Mouse (Mus musculus): ENCODE measurements around the gene Lrrc73. TPM values are rescaled to one million over a fixed set of nuclear protein-coding genes. Genes with fewer than 3 reads are reported as not detected.

Lrrc73 gene
- polyA plus RNA-seq, 1 experiment from 2014 or later, result 0.73 TPM

DNA sequence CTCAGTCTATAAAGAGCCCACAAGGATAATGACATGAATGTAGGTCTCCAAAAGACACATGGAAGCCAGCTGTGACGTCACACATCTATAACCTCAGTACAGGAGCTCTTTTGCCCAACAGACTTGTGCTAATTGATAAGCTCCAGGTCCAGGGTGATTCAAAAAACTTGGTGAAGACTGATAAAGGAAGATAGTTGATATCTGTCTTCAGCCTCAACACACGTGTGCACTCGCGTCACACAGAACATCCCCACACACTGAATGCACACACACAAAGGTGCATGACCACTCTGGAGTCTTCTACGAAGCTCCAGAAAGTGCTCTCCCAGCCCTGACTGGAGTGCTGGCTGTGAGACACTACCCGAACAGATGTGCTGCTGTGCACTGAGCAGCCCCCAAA, 16.3 kb upstream of the Lrrc73 start:
- H3K4me2 ChIP-seq (replicated peaks; ENCODE audit: low read depth), result no peak overlapping the region
- no peak overlapping the region for H3K9ac ChIP-seq (ENCODE audit: low read length)
- peaks cover 36% of the 10 kb centered on the region for H3K36me3 ChIP-seq (ENCODE audit: control insufficient read depth, insufficient read depth, low read length)
- H3K4me3 ChIP-seq (ENCODE audit: low read depth, low read length), result no peak overlapping the region
- no peak overlapping the region for H3K27ac ChIP-seq (replicated peaks)
- no peaks in the 10 kb centered on the region for H3K27me3 ChIP-seq (ENCODE audit: control insufficient read depth, insufficient read depth, low read length)
- no peak for TF ChIP-seq EP300 (optimal IDR thresholded peaks at IDR 0.05)
- H3K4me1 ChIP-seq (replicated peaks; ENCODE audit: control insufficient read depth, insufficient read depth), result no peaks in the 10 kb centered on the region
- DNase-seq (ENCODE audit: low spot score) (no peak), ATAC-seq (ENCODE audit: low FRiP score, low TSS enrichment) (no peak)
- WGBS, result 90% methylated on average over 6 of the region's 6 CpGs
- H3K9me3 ChIP-seq (ENCODE audit: control insufficient read depth, low read length), result no peaks in the 10 kb centered on the region

GRCm38 (mm10) chr17:46237480-46237879, 15.9 kb upstream of the Lrrc73 start:
- ATAC-seq (ENCODE audit: low FRiP score, low TSS enrichment), result no peak
- DNase-seq (ENCODE audit: low spot score), result no peak
- Histone ChIP-seq H3K4me3 (ENCODE audit: low read depth, low read length) (no peak overlapping the region), H3K9me3 (ENCODE audit: control insufficient read depth, low read length) (no peaks in the 10 kb centered on the region), H3K9ac (ENCODE audit: low read length) (no peak overlapping the region), H3K27ac (replicated peaks) (no peak overlapping the region), H3K27me3 (ENCODE audit: control insufficient read depth, insufficient read depth, low read length) (no peaks in the 10 kb centered on the region), H3K4me1 (replicated peaks; ENCODE audit: control insufficient read depth, insufficient read depth) (no peaks in the 10 kb centered on the region), H3K36me3 (ENCODE audit: control insufficient read depth, insufficient read depth, low read length) (peaks cover 36% of the 10 kb centered on the region), H3K4me2 (replicated peaks; ENCODE audit: low read depth) (no peak overlapping the region)
- no peak for TF ChIP-seq CTCF (IDR thresholded peaks at IDR 0.05; ENCODE audit: low read depth)
- no peak for TF ChIP-seq EP300 (optimal IDR thresholded peaks at IDR 0.05)
- 79% methylated on average over 5 of the region's 5 CpGs for WGBS

- H3K4me2 ChIP-seq (replicated peaks; ENCODE audit: low read depth), result no peak overlapping the region
- no peak for TF ChIP-seq CTCF (IDR thresholded peaks at IDR 0.05; ENCODE audit: low read depth)
- TF ChIP-seq EP300 (optimal IDR thresholded peaks at IDR 0.05), result no peak
- ATAC-seq (ENCODE audit: low FRiP score, low TSS enrichment), result no peak
Observed at GRCm38 (mm10) chr17:46239516-46240114, 13.7 kb upstream of the Lrrc73 start.

GRCm38 (mm10) chr17:46241471-46241870, 11.9 kb upstream of the Lrrc73 start:
- H3K4me3 ChIP-seq (ENCODE audit: low read depth, low read length), result no peak overlapping the region
- DNase-seq (ENCODE audit: low spot score) (no peak), ATAC-seq (ENCODE audit: low FRiP score, low TSS enrichment) (peak; percentile 22; the same call in 1 of the 2 replicates)
- no peaks in the 10 kb centered on the region for H3K4me1 ChIP-seq (replicated peaks; ENCODE audit: control insufficient read depth, insufficient read depth)
- 0 out of 2 replicates have a peak overlapping the region, but pooled peaks have one; percentile 25 for H3K27ac ChIP-seq (replicated peaks)
- H3K4me2 ChIP-seq (replicated peaks; ENCODE audit: low read depth), result no peak overlapping the region
- peaks cover 44% of the 10 kb centered on the region; the same call in 1 of the 2 replicates for H3K36me3 ChIP-seq (ENCODE audit: control insufficient read depth, insufficient read depth, low read length)
- H3K9ac ChIP-seq (ENCODE audit: low read length), result no peak overlapping the region
- no peaks in the 10 kb centered on the region for H3K9me3 ChIP-seq (ENCODE audit: control insufficient read depth, low read length)
- whole genome bisulfite sequencing, result 58% methylated on average over 11 of the region's 11 CpGs
- H3K27me3 ChIP-seq (ENCODE audit: control insufficient read depth, insufficient read depth, low read length), result no peaks in the 10 kb centered on the region
- TF ChIP-seq CTCF (IDR thresholded peaks at IDR 0.05; ENCODE audit: low read depth) (no peak), EP300 (optimal IDR thresholded peaks at IDR 0.05) (no peak)

More at GRCm38 (mm10) chr17:46239516-46240114, 13.7 kb upstream of the Lrrc73 start:
- no peak for DNase-seq (ENCODE audit: low spot score)
- no peaks in the 10 kb centered on the region for H3K27me3 ChIP-seq (ENCODE audit: control insufficient read depth, insufficient read depth, low read length)
- H3K4me3 ChIP-seq (ENCODE audit: low read depth, low read length), result no peak overlapping the region
- peaks cover 34% of the 10 kb centered on the region; the same call in 1 of the 2 replicates for H3K36me3 ChIP-seq (ENCODE audit: control insufficient read depth, insufficient read depth, low read length)
- no peak overlapping the region for H3K9ac ChIP-seq (ENCODE audit: low read length)
- H3K4me1 ChIP-seq (replicated peaks; ENCODE audit: control insufficient read depth, insufficient read depth), result no peaks in the 10 kb centered on the region
- WGBS, result 95% methylated on average over 15 of the region's 15 CpGs
- no peak overlapping the region for H3K27ac ChIP-seq (replicated peaks)
- H3K9me3 ChIP-seq (ENCODE audit: control insufficient read depth, low read length), result no peaks in the 10 kb centered on the region

DNA sequence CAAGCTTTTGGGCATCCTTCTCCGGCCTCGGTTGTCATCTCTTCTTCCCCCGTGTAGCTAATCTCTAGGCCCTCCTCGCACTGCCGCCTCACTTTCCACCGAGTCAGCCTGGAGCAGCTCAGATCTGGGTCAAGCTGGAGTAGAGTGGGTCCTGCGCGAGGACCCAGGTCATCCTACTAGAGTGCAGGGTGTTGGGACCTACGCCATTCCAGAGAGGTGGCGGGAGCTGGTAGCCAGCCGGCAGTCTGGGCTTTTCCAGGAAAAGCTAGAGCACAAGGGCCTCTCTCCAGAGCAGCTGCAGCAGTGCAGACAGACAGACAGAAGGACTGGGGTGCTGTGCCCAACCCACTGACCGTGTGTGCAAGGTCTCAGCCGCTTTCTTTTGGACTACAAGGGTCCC, 11.1 kb upstream of the Lrrc73 start:
- no peak for TF ChIP-seq EP300 (optimal IDR thresholded peaks at IDR 0.05)
- no peak for TF ChIP-seq CTCF (IDR thresholded peaks at IDR 0.05; ENCODE audit: low read depth)
- peaks cover 43% of the 10 kb centered on the region; the same call in 1 of the 2 replicates for H3K36me3 ChIP-seq (ENCODE audit: control insufficient read depth, insufficient read depth, low read length)
- no peak for DNase-seq (ENCODE audit: low spot score)
- peak overlapping the region; percentile 83 for H3K27ac ChIP-seq (replicated peaks)
- no peaks in the 10 kb centered on the region for H3K9me3 ChIP-seq (ENCODE audit: control insufficient read depth, low read length)
- ATAC-seq (ENCODE audit: low FRiP score, low TSS enrichment), result no peak
- no peak overlapping the region for H3K4me3 ChIP-seq (ENCODE audit: low read depth, low read length)
- WGBS, result 87% methylated on average over 13 of the region's 13 CpGs
- no peak overlapping the region for H3K4me2 ChIP-seq (replicated peaks; ENCODE audit: low read depth)
- peaks cover 5% of the 10 kb centered on the region; the same call in 1 of the 2 replicates for H3K4me1 ChIP-seq (replicated peaks; ENCODE audit: control insufficient read depth, insufficient read depth)
- no peak overlapping the region for H3K9ac ChIP-seq (ENCODE audit: low read length)
- H3K27me3 ChIP-seq (ENCODE audit: control insufficient read depth, insufficient read depth, low read length), result no peaks in the 10 kb centered on the region

DNA sequence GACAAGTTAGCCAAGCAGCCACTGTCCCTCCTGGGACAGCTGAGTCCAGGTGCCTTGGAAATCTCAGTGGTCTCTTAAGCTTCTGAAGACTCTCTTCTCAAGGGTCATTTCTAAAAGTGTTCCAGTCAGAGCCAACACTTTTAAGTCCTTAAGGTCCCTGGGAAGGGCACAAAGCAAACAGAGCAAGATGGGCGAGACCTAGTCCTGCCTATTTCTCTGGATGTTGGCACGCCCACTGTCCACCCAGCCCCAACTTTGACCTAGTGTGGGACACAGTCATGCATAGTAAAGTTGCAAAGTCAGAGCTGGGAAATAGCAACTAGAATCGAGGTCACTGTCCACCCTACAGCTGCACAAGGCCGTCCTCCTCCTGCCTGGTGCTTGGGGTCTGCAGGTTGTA, 10.3 kb upstream of the Lrrc73 start:
- DNase-seq (ENCODE audit: low spot score) (peak; percentile 83), ATAC-seq (ENCODE audit: low FRiP score, low TSS enrichment) (peak; percentile 73)
- Histone ChIP-seq H3K27ac (replicated peaks) (peak overlapping the region; percentile 83), H3K4me2 (replicated peaks; ENCODE audit: low read depth) (no peak overlapping the region), H3K9me3 (ENCODE audit: control insufficient read depth, low read length) (no peaks in the 10 kb centered on the region), H3K36me3 (ENCODE audit: control insufficient read depth, insufficient read depth, low read length) (peaks cover 40% of the 10 kb centered on the region; the same call in 1 of the 2 replicates), H3K9ac (ENCODE audit: low read length) (no peak overlapping the region), H3K4me3 (ENCODE audit: low read depth, low read length) (no peak overlapping the region), H3K4me1 (replicated peaks; ENCODE audit: control insufficient read depth, insufficient read depth) (peaks cover 5% of the 10 kb centered on the region; the same call in 1 of the 2 replicates), H3K27me3 (ENCODE audit: control insufficient read depth, insufficient read depth, low read length) (no peaks in the 10 kb centered on the region)
- TF ChIP-seq EP300 (optimal IDR thresholded peaks at IDR 0.05) (no peak), CTCF (IDR thresholded peaks at IDR 0.05; ENCODE audit: low read depth) (no peak)
- 65% methylated on average over 4 of the region's 4 CpGs for WGBS
